Mouse (Mus musculus) MEL (cell line): ENCODE measurements around the gene Grik1. TPM values are rescaled to one million over a fixed set of nuclear protein-coding genes. Genes with fewer than 3 reads are reported as not detected.

Experiments used
- DNase-seq: peaks from one replicate; pipeline ENCODE4 v3.0.0; 2011; ENCODE audit warnings: low read depth, low spot score
- H3K27ac ChIP-seq: 2 replicates; pipeline ENCODE4 v1.5.1; 2012; ENCODE audit warnings: low read depth, mild to moderate bottlenecking, control low read depth, low read length, moderate library complexity; ENCODE audit not compliant: control insufficient read depth
- H3K27me3 ChIP-seq, 2 experiments: fragments of 150-350 bp in 1 of 2; sonication (generic) in 1 of 2; 2 replicates each; pipeline ENCODE4 v1.6.1; 2012; ENCODE audit warnings: low read length in 2 of 2, mild to moderate bottlenecking in 2 of 2, improper control_type of control experiment in 1 of 2, moderate library complexity in 1 of 2; ENCODE audit not compliant: insufficient read depth in 2 of 2, control insufficient read depth in 1 of 2
- H3K36me3 ChIP-seq, 2 experiments: 2 replicates each; pipeline ENCODE4 v1.6.1; 2012 to 2014; ENCODE audit warnings: low read length in 2 of 2, improper control_type of control experiment in 1 of 2, inconsistent platforms in 1 of 2, mild to moderate bottlenecking in 1 of 2; ENCODE audit not compliant: insufficient read depth in 2 of 2, control insufficient read depth in 1 of 2
- H3K4me1 ChIP-seq, 2 experiments: fragments of 150-350 bp in 1 of 2; sonication (generic) in 1 of 2; 2 replicates each; pipeline ENCODE4 v1.6.1; 2012; ENCODE audit warnings: low read length in 2 of 2, improper control_type of control experiment in 1 of 2, mild to moderate bottlenecking in 1 of 2; ENCODE audit not compliant: insufficient read depth in 2 of 2, control insufficient read depth in 1 of 2
- H3K4me3 ChIP-seq, 2 experiments: fragments of 150-350 bp in 1 of 2; sonication (generic) in 1 of 2; 2 replicates each; pipeline ENCODE4 v1.5.1; 2012; ENCODE audit warnings: low read depth in 2 of 2, low read length in 2 of 2, mild to moderate bottlenecking in 2 of 2, moderate library complexity in 2 of 2, control low read depth in 1 of 2, improper control_type of control experiment in 1 of 2; ENCODE audit not compliant: control insufficient read depth in 1 of 2, insufficient read depth in 1 of 2
- H3K79me2 ChIP-seq: 2 replicates; pipeline ENCODE4 v1.6.1; 2012; ENCODE audit warnings: mild to moderate bottlenecking, low read length, moderate library complexity; ENCODE audit not compliant: control insufficient read depth, poor library complexity, insufficient read depth
- H3K9ac ChIP-seq: 2 replicates; pipeline ENCODE4 v1.6.1; 2012; ENCODE audit warnings: low read depth, mild to moderate bottlenecking, control low read depth, low read length, moderate library complexity; ENCODE audit not compliant: control insufficient read depth, poor library complexity, severe bottlenecking
- H3K9me3 ChIP-seq: fragments of 150-350 bp; sonication (generic); replicated peaks from 2 replicates; pipeline ENCODE4 v1.6.1; 2012; ENCODE audit warnings: mild to moderate bottlenecking, low read length, improper control_type of control experiment, moderate library complexity; ENCODE audit not compliant: insufficient read depth
- BHLHE40 ChIP-seq: IDR thresholded peaks from 2 replicates; pipeline ENCODE4 v1.6.1; 2012; ENCODE audit warnings: low read depth, mild to moderate bottlenecking, inconsistent platforms, low read length, improper control_type of control experiment, borderline replicate concordance
- CHD1 ChIP-seq: IDR thresholded peaks from 2 replicates; pipeline ENCODE4 v1.6.1; 2012; ENCODE audit warnings: low read depth, mild to moderate bottlenecking, inconsistent platforms, low read length, improper control_type of control experiment
- CHD2 ChIP-seq: IDR thresholded peaks from 2 replicates; pipeline ENCODE4 v1.6.1; 2011; ENCODE audit warnings: low read length, improper control_type of control experiment
- E2F4 ChIP-seq: IDR thresholded peaks from 2 replicates; pipeline ENCODE4 v1.6.1; 2011; ENCODE audit warnings: low read depth, low read length, improper control_type of control experiment, borderline replicate concordance
- ETS1 ChIP-seq: IDR thresholded peaks from 2 replicates; pipeline ENCODE4 v1.6.1; 2012; ENCODE audit warnings: low read depth, mild to moderate bottlenecking, inconsistent platforms, low read length, improper control_type of control experiment, moderate library complexity
- GABPA ChIP-seq: IDR thresholded peaks from 2 replicates; pipeline ENCODE4 v1.6.1; 2012; ENCODE audit warnings: low read depth, mild to moderate bottlenecking, inconsistent platforms, low read length, improper control_type of control experiment, moderate library complexity
- GATA1 ChIP-seq: IDR thresholded peaks from 2 replicates; pipeline ENCODE4 v1.6.1; 2011; ENCODE audit warnings: low read depth, low read length, improper control_type of control experiment
- JUND ChIP-seq: IDR thresholded peaks from 2 replicates; pipeline ENCODE4 v1.6.1; 2011; ENCODE audit warnings: low read depth, mild to moderate bottlenecking, improper control_type of control experiment, low read length
- MAX ChIP-seq: IDR thresholded peaks from 2 replicates; pipeline ENCODE4 v1.6.1; 2011; ENCODE audit warnings: low read length, improper control_type of control experiment
- MAZ ChIP-seq: IDR thresholded peaks from 2 replicates; pipeline ENCODE4 v1.6.1; 2012; ENCODE audit warnings: low read depth, mild to moderate bottlenecking, inconsistent platforms, low read length, improper control_type of control experiment
- MXI1 ChIP-seq: IDR thresholded peaks from 2 replicates; pipeline ENCODE4 v1.6.1; 2011; ENCODE audit warnings: mild to moderate bottlenecking, low read depth, low read length, improper control_type of control experiment
- MYB ChIP-seq: IDR thresholded peaks from 2 replicates; pipeline ENCODE4 v1.6.1; 2011; ENCODE audit warnings: mild to moderate bottlenecking, low read depth, low read length, improper control_type of control experiment
- MYC ChIP-seq: IDR thresholded peaks from 2 replicates; pipeline ENCODE4 v1.6.1; 2011; ENCODE audit warnings: low read depth, mild to moderate bottlenecking, low read length, improper control_type of control experiment, moderate library complexity
- NELFE ChIP-seq: IDR thresholded peaks from 2 replicates; pipeline ENCODE4 v1.6.1; 2011; ENCODE audit warnings: low read depth, low read length, improper control_type of control experiment
- NRF1 ChIP-seq: IDR thresholded peaks from 2 replicates; pipeline ENCODE4 v1.6.1; 2014; ENCODE audit warnings: low read depth, mild to moderate bottlenecking, inconsistent platforms, low read length, improper control_type of control experiment, moderate library complexity; ENCODE audit not compliant: poor library complexity, insufficient read depth, severe bottlenecking
- POLR2AphosphoS5 ChIP-seq: IDR thresholded peaks from 2 replicates; pipeline ENCODE4 v1.6.1; 2012; ENCODE audit warnings: low read depth, borderline replicate concordance, mild to moderate bottlenecking, inconsistent platforms, low read length, moderate library complexity, mixed read lengths
- RAD21 ChIP-seq: IDR thresholded peaks from 2 replicates; pipeline ENCODE4 v1.6.1; 2011; ENCODE audit warnings: mild to moderate bottlenecking, low read depth, low read length, improper control_type of control experiment
- RCOR1 ChIP-seq: IDR thresholded peaks from 2 replicates; pipeline ENCODE4 v1.6.1; 2012; ENCODE audit warnings: low read depth, mild to moderate bottlenecking, inconsistent platforms, low read length, improper control_type of control experiment
- TAL1 ChIP-seq: IDR thresholded peaks from 2 replicates; pipeline ENCODE4 v1.6.1; 2012; ENCODE audit warnings: mild to moderate bottlenecking, inconsistent platforms, low read length, moderate library complexity, mixed read lengths
- TBP ChIP-seq: IDR thresholded peaks from 2 replicates; pipeline ENCODE4 v1.8.0; 2011; ENCODE audit warnings: low read depth, low read length, improper control_type of control experiment
- TCF12 ChIP-seq: IDR thresholded peaks from 2 replicates; pipeline ENCODE4 v1.6.1; 2014; ENCODE audit warnings: low read depth, mild to moderate bottlenecking, inconsistent platforms, low read length, improper control_type of control experiment, moderate library complexity
- USF1 ChIP-seq: IDR thresholded peaks from 2 replicates; pipeline ENCODE4 v1.6.1; 2014; ENCODE audit warnings: low read depth, mild to moderate bottlenecking, inconsistent platforms, low read length, improper control_type of control experiment, moderate library complexity
- ZKSCAN1 ChIP-seq: IDR thresholded peaks from 2 replicates; pipeline ENCODE4 v1.6.1; 2012; ENCODE audit warnings: low read depth, mild to moderate bottlenecking, inconsistent platforms, low read length, improper control_type of control experiment, moderate library complexity
- polyA plus RNA-seq, 2 experiments: library from polyadenylated mRNA; stranded (reverse) in 1 of 2; unstranded in 1 of 2; fragments of >175 nt in 1 of 2; fragments of >200 nt in 1 of 2; gene quantifications; 2 replicates each; pipeline versions ENCODE4 v1.2.1 to v1.2.4; 2012; ENCODE audit warnings: low replicate concordance in 2 of 2, low read depth in 1 of 2; ENCODE audit not compliant: insufficient read length in 2 of 2, insufficient read depth in 1 of 2, missing spikeins in 1 of 2
- total RNA-seq: library from RNA; depleted of rRNA; stranded (reverse); fragments of 300-350 nt; gene quantifications from 2 replicates; pipeline ENCODE4 v1.2.3, GENCODE M21; 2012

The Grik1 gene
- total and polyA plus RNA-seq, 3 experiments = not detected

DNA sequence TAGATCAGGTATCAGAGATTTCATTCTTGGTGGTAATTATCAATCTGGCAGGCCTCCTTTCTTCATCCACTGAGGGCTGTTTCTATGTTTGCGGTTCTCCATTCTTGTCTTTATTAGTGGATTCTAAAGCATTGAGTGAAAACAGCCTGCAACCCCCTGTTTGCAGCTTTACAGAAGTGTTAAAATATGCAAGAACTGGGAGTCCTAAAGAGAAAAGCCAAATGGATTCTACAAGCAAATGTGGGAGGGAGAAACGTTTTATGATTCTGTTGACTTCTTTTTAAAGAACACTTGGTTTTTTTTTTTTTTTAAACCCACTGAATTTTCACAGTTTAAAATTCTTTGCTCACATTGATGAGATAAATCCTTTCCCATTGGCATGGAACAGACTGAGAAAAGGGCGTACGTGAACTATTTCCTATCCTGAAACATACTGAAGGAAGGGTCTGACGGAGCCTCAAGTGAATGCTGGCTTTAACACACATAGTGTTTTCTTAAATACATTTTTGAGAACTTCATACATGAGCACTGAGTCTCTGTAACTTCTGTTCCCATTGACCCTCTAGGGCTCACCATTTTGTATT, 195.8 kb downstream of the Grik1 start:
- Histone ChIP-seq H3K4me3 (no peak overlapping the region), H3K36me3 (no peaks in the 10 kb centered on the region), H3K9me3 (no peaks in the 10 kb centered on the region), H3K9ac (no peak overlapping the region), H3K27ac (no peak overlapping the region), H3K27me3 (no peaks in the 10 kb centered on the region), H3K4me1 (no peaks in the 10 kb centered on the region), H3K79me2 (no peaks in the 10 kb centered on the region)
- no peak for DNase-seq
- no peak for TF ChIP-seq ZKSCAN1
- no peak for TF ChIP-seq GABPA
- TF ChIP-seq MAX = no peak
- TF ChIP-seq MXI1 = no peak
- no peak for TF ChIP-seq JUND
- TF ChIP-seq MYC = no peak
- TF ChIP-seq E2F4 = no peak
- TF ChIP-seq MYB = no peak
- TF ChIP-seq ETS1 = no peak
- no peak for TF ChIP-seq CHD1
- no peak for TF ChIP-seq NELFE
- no peak for TF ChIP-seq TAL1
- TF ChIP-seq RAD21 = no peak
- TF ChIP-seq TCF12 = no peak
- TF ChIP-seq CHD2 = no peak
- no peak for TF ChIP-seq MAZ
- no peak for TF ChIP-seq GATA1
- TF ChIP-seq POLR2AphosphoS5 = no peak
- TF ChIP-seq NRF1 = no peak
- TF ChIP-seq RCOR1 = no peak

DNA sequence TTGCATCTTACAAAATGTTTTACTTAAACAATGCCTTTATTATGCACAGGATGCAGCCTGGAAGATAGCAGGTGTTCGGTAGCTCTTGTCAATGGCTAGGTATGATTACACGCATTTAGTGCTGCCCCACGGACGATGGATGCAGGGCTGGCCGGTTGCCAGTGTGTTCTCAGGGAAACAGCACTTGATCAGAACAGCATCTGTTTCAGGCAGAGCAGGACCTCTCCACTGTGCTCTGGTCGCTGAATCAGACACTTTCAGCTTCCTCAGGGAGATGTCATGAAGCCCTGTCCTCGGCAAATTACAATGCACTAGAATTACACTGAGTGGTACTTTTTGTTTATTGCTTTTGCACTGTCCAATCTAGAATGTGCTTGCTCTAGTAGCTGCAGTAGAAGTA, 202.8 kb downstream of the Grik1 start:
- Histone ChIP-seq H3K4me3 (no peak overlapping the region), H3K9ac (no peak overlapping the region), H3K4me1 (no peaks in the 10 kb centered on the region), H3K27me3 (no peaks in the 10 kb centered on the region), H3K9me3 (no peaks in the 10 kb centered on the region), H3K79me2 (no peaks in the 10 kb centered on the region), H3K36me3 (no peaks in the 10 kb centered on the region), H3K27ac (no peak overlapping the region)
- DNase-seq = no peak
- TF ChIP-seq USF1 (no peak), TBP (no peak), BHLHE40 (no peak)
